Mouse (Mus musculus) midbrain, embryonic 15.5 days (tissue): ENCODE measurements around the gene Spred2. TPM values are rescaled to one million over a fixed set of nuclear protein-coding genes. Genes with fewer than 3 reads are reported as not detected.

Source experiments
- ATAC-seq: fragments of 200-750 bp; cut with Nextera tagmentation; replicated peaks from 2 replicates; pipeline ENCODE4 v1.8.0; 2017; ENCODE audit warnings: moderate TSS enrichment
- H3K27ac ChIP-seq: fragments of 300-500 bp; sonication (generic); 2 replicates; pipeline ENCODE4 v1.5.1; 2015; ENCODE audit warnings: mild to moderate bottlenecking, inconsistent platforms
- H3K27me3 ChIP-seq: fragments of 300-500 bp; sonication (generic); replicated peaks from 2 replicates; pipeline ENCODE4 v1.6.1; 2015; ENCODE audit warnings: inconsistent platforms
- H3K36me3 ChIP-seq: fragments of 300-500 bp; sonication (generic); replicated peaks from 2 replicates; pipeline ENCODE4 v1.6.1; 2015; ENCODE audit warnings: inconsistent platforms
- H3K4me1 ChIP-seq: fragments of 300-500 bp; sonication (generic); 2 replicates; pipeline ENCODE4 v1.6.1; 2015; ENCODE audit warnings: inconsistent platforms
- H3K4me2 ChIP-seq: fragments of 300-500 bp; sonication (generic); 2 replicates; pipeline ENCODE4 v1.6.1; 2015; ENCODE audit warnings: inconsistent platforms, mild to moderate bottlenecking, moderate library complexity
- H3K4me3 ChIP-seq: fragments of 300-500 bp; sonication (generic); 2 replicates; pipeline ENCODE4 v1.5.1; 2015; ENCODE audit warnings: mild to moderate bottlenecking, inconsistent platforms
- H3K9ac ChIP-seq: fragments of 300-500 bp; sonication (generic); 2 replicates; pipeline ENCODE4 v1.6.1; 2015; ENCODE audit warnings: mild to moderate bottlenecking, inconsistent platforms
- H3K9me3 ChIP-seq: fragments of 300-500 bp; sonication (generic); 2 replicates; pipeline ENCODE4 v1.6.1; 2016; ENCODE audit warnings: inconsistent platforms
- WGBS: fragments of 180-500 bp; shearing (Covaris S2); methylation state at CpG from one replicate; pipeline ENCODE4 v1.1.7; 2015; ENCODE audit warnings: mixed read lengths; 5-methylcytosine and 5-hydroxymethylcytosine counted together
- polyA plus RNA-seq: library from polyadenylated mRNA; unstranded; fragments of >200 nt; fragmentation: Nextera tagmentation; extraction: Ambion mirVana; gene quantifications from 2 replicates; pipeline ENCODE4 v1.2.1, GENCODE M21; 2015

Gene Spred2
- polyA plus RNA-seq, 1 experiment from 2014 or later, result 6.2 TPM

DNA sequence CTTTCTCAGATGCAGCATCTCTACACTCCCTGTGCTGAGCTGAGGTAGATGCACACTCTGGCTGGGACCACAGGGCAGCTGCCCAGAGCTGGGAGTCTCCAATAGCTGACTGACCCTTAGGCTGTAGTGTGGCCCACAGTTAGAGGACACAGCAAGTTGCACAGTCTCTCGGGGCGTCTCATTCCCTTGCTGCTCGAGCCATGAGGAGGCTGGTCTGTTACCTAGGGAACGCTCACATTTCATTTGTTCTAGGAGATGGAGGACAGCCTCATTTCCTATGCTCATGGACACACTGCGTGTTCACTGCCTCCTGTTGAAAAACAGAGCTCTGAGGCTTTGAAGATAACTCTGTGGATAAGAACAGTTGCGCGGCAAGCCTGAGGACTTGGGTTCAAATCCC is 111.8 kb downstream of the Spred2 start:
- H3K27me3 ChIP-seq, result no peaks in the 10 kb centered on the region
- H3K9me3 ChIP-seq, result no peaks in the 10 kb centered on the region
- H3K4me3 ChIP-seq, result no peak overlapping the region
- ATAC-seq, result no peak
- H3K4me1 ChIP-seq, result peaks cover 8% of the 10 kb centered on the region; the same call in 1 of the 2 replicates
- H3K27ac ChIP-seq, result no peak overlapping the region
- no peak overlapping the region for H3K9ac ChIP-seq
- WGBS, result 56% methylated on average over 7 of the region's 7 CpGs
- no peaks in the 10 kb centered on the region for H3K36me3 ChIP-seq
- no peak overlapping the region for H3K4me2 ChIP-seq

- H3K9me3 ChIP-seq, result no peaks in the 10 kb centered on the region
- no peak overlapping the region for H3K4me3 ChIP-seq
- 0 out of 2 replicates have a peak, but pooled peaks have one; percentile 15 for ATAC-seq
- no peak overlapping the region for H3K27ac ChIP-seq
- no peak overlapping the region for H3K4me2 ChIP-seq
- WGBS, result 84% methylated on average over 4 of the region's 4 CpGs
- H3K4me1 ChIP-seq, result peaks cover 8% of the 10 kb centered on the region; the same call in 1 of the 2 replicates
- H3K27me3 ChIP-seq, result no peaks in the 10 kb centered on the region
- no peaks in the 10 kb centered on the region for H3K36me3 ChIP-seq
- no peak overlapping the region for H3K9ac ChIP-seq
These were observed 113.6 kb downstream of the Spred2 start for GRCm38 (mm10) chr11:20037739-20038138.

DNA sequence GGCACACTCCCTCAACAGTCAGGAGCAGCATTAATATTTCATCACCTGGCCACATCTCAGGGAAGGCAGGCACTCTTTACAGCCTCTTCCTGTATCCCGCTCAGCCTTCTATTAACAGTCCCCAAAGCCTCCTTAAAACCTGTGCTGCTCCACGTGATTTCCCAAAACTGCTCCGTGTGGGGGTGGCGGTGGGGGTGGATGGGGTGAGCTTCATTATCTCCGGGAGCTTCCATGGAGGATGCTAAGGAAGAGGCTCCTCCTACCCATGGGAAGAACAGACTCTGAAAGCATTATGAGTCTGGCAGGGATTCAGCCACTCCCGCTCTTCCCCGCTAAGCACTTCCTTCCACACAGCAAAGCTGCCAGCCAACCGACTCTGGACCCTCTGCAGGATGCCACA is 114.5 kb downstream of the Spred2 start:
- H3K27ac ChIP-seq, result 0 out of 2 replicates have a peak overlapping the region, but pooled peaks have one; percentile 27
- WGBS, result 18% methylated on average over 8 of the region's 8 CpGs
- peak; percentile 72 for ATAC-seq

GRCm38 (mm10) chr11:20041164-20041920 is 117.2 kb downstream of the Spred2 start:
- Histone ChIP-seq H3K9me3 (no peaks in the 10 kb centered on the region), H3K4me1 (peaks cover 8% of the 10 kb centered on the region; the same call in 1 of the 2 replicates), H3K27me3 (no peaks in the 10 kb centered on the region), H3K4me2 (no peak overlapping the region), H3K27ac (no peak overlapping the region), H3K36me3 (no peaks in the 10 kb centered on the region), H3K4me3 (no peak overlapping the region), H3K9ac (no peak overlapping the region)
- WGBS, result 25% methylated on average over 6 of the region's 6 CpGs
- no peak for ATAC-seq

More for the DNA sequence above, 114.5 kb downstream of the Spred2 start:
- no peak overlapping the region for H3K4me3 ChIP-seq
- H3K9me3 ChIP-seq, result no peaks in the 10 kb centered on the region
- no peak overlapping the region for H3K9ac ChIP-seq
- peak overlapping the region; percentile 37 for H3K4me2 ChIP-seq
- no peaks in the 10 kb centered on the region for H3K27me3 ChIP-seq
- no peaks in the 10 kb centered on the region for H3K36me3 ChIP-seq
- H3K4me1 ChIP-seq, result peaks cover 8% of the 10 kb centered on the region; the same call in 1 of the 2 replicates

DNA sequence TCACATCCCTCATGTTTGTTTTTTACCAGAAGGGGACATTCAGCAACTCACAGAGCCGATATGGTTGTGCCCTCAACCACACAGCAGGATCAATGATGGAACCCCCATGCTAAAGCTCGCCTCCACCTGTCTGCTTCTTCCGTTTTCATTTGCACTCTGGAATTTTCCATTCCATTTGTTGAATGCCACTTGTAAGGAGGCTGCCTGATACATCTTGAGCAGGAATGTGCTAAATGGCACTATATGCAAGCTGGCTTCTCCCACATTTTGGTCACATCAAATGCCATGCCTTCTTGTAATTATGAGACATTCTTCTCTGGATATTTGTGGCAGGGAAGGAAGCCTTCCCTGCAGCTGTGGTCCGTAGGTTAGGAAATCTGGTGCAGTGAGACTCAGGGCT is 117.9 kb downstream of the Spred2 start:
- Histone ChIP-seq H3K4me2 (no peak overlapping the region), H3K9ac (no peak overlapping the region), H3K36me3 (no peaks in the 10 kb centered on the region), H3K9me3 (no peaks in the 10 kb centered on the region), H3K27ac (no peak overlapping the region), H3K4me3 (no peak overlapping the region), H3K27me3 (no peaks in the 10 kb centered on the region), H3K4me1 (peaks cover 8% of the 10 kb centered on the region; the same call in 1 of the 2 replicates)
- ATAC-seq, result no peak
- 69% methylated on average over 4 of the region's 4 CpGs for WGBS

- Histone ChIP-seq H3K4me2 (no peak overlapping the region), H3K27ac (no peak overlapping the region), H3K9me3 (no peaks in the 10 kb centered on the region), H3K4me3 (no peak overlapping the region), H3K4me1 (peaks cover 8% of the 10 kb centered on the region; the same call in 1 of the 2 replicates), H3K36me3 (no peaks in the 10 kb centered on the region), H3K9ac (no peak overlapping the region), H3K27me3 (no peaks in the 10 kb centered on the region)
- no peak for ATAC-seq
- 76% methylated on average over 4 of the region's 4 CpGs for WGBS
These were observed 119.1 kb downstream of the Spred2 start for GRCm38 (mm10) chr11:20043256-20043655.

GRCm38 (mm10) chr11:20045586-20045985 is 121.4 kb downstream of the Spred2 start:
- Histone ChIP-seq H3K27ac (no peak overlapping the region), H3K36me3 (no peaks in the 10 kb centered on the region; the same call in 1 of the 2 replicates), H3K4me2 (no peak overlapping the region), H3K9me3 (no peaks in the 10 kb centered on the region), H3K27me3 (no peaks in the 10 kb centered on the region), H3K4me3 (no peak overlapping the region), H3K9ac (no peak overlapping the region), H3K4me1 (no peaks in the 10 kb centered on the region)
- ATAC-seq, result no peak
- WGBS, result 77% methylated on average over 3 of the region's 3 CpGs

GRCm38 (mm10) chr11:20052814-20053536 is 128.8 kb downstream of the Spred2 start:
- Histone ChIP-seq H3K4me1 (no peaks in the 10 kb centered on the region), H3K4me2 (no peak overlapping the region), H3K36me3 (no peaks in the 10 kb centered on the region; the same call in 1 of the 2 replicates), H3K27ac (no peak overlapping the region), H3K4me3 (no peak overlapping the region), H3K27me3 (no peaks in the 10 kb centered on the region), H3K9ac (no peak overlapping the region), H3K9me3 (no peaks in the 10 kb centered on the region)
- no peak for ATAC-seq
- WGBS, result 62% methylated on average over 13 of the region's 13 CpGs

DNA sequence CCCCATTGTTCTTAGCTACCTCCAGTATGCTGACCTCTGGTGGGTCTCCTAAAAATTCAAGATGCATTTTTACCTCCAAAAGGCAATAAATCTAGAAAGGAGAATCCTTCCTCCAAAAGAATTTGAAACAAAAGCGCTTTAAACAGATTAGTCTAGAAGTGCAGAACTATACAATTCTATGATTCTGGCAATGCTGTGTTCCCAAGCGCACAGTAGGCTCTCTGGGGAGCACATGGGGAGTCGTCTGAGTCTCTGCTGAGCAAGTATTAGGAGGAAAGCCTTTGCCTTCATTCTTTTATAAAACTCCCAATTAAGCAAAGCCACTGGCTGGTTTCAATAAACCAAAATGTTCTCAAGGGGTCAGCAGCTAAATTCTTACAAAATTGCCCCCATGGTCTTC is 129.8 kb downstream of the Spred2 start:
- no peak for ATAC-seq
- H3K9ac ChIP-seq, result no peak overlapping the region
- H3K4me1 ChIP-seq, result no peaks in the 10 kb centered on the region
- H3K27me3 ChIP-seq, result no peaks in the 10 kb centered on the region
- H3K4me2 ChIP-seq, result no peak overlapping the region
- WGBS, result 76% methylated on average over 3 of the region's 3 CpGs
- peaks cover 6% of the 10 kb centered on the region for H3K36me3 ChIP-seq
- H3K27ac ChIP-seq, result no peak overlapping the region
- H3K4me3 ChIP-seq, result no peak overlapping the region
- no peaks in the 10 kb centered on the region for H3K9me3 ChIP-seq

GRCm38 (mm10) chr11:20054617-20055016 is 130.4 kb downstream of the Spred2 start:
- Histone ChIP-seq H3K4me1 (no peaks in the 10 kb centered on the region), H3K4me3 (no peak overlapping the region), H3K4me2 (no peak overlapping the region), H3K27ac (peak overlapping the region; percentile 42; the same call in 1 of the 2 replicates), H3K36me3 (peaks cover 10% of the 10 kb centered on the region), H3K9me3 (no peaks in the 10 kb centered on the region), H3K9ac (no peak overlapping the region), H3K27me3 (no peaks in the 10 kb centered on the region)
- peak; percentile 55; the same call in 1 of the 2 replicates for ATAC-seq
- 25% methylated on average over 5 of the region's 5 CpGs for WGBS

GRCm38 (mm10) chr11:20056168-20056567 is 132.0 kb downstream of the Spred2 start:
- Histone ChIP-seq H3K27me3 (no peaks in the 10 kb centered on the region), H3K27ac (no peak overlapping the region), H3K36me3 (peaks cover 13% of the 10 kb centered on the region), H3K9me3 (no peaks in the 10 kb centered on the region), H3K4me3 (no peak overlapping the region), H3K9ac (no peak overlapping the region), H3K4me1 (no peaks in the 10 kb centered on the region), H3K4me2 (no peak overlapping the region)
- WGBS, result 68% methylated on average over 1 of the region's 1 CpGs
- no peak for ATAC-seq

DNA sequence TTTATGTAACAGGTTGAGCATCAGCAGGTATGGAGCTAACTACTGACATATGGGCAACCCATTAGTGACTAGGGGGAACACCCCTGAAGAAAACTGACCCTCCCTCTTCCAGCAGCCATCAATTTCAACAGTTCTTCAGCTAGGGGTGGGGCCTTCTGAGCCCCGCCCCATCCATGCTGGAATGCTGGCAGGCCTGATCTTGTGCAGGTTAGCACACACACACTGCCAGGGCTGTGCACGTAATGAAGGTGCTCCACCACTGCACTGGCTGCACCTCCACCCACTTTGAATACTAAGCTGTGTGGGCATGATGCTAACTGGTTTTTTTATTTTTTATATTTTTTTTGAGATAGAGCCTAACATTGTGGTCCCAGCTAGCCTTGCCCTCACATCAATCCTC is 133.3 kb downstream of the Spred2 start:
- no peak overlapping the region for H3K9ac ChIP-seq
- no peak overlapping the region for H3K27ac ChIP-seq
- no peak for ATAC-seq
- H3K4me2 ChIP-seq, result no peak overlapping the region
- H3K4me3 ChIP-seq, result no peak overlapping the region
- H3K27me3 ChIP-seq, result no peaks in the 10 kb centered on the region
- H3K4me1 ChIP-seq, result no peaks in the 10 kb centered on the region
- 98% methylated on average over 2 of the region's 2 CpGs for WGBS
- no peaks in the 10 kb centered on the region for H3K9me3 ChIP-seq
- H3K36me3 ChIP-seq, result peaks cover 13% of the 10 kb centered on the region
